Mouse (Mus musculus) erythroblast, embryonic 14.5 days (primary cell): Measurements from ENCODE around the gene Washc1. TPM values are rescaled to one million over a fixed set of nuclear protein-coding genes. Genes with fewer than 3 reads are reported as not detected.
"Not testable (repeated sequence)": the region's sequence is repeated elsewhere in the genome, so short reads cannot be mapped to it uniquely, and the experiment has no call there.

ENCODE experiments used
- H3K27me3 ChIP-seq: 2 replicates; pipeline ENCODE4 v1.6.1; 2012; ENCODE audit warnings: inconsistent platforms; ENCODE audit not compliant: control insufficient read depth
- H3K36me3 ChIP-seq: 2 replicates; pipeline ENCODE4 v1.6.1; 2012; ENCODE audit warnings: mild to moderate bottlenecking, inconsistent platforms; ENCODE audit not compliant: control insufficient read depth
- H3K4me1 ChIP-seq: 2 replicates; pipeline ENCODE4 v1.6.1; 2012; ENCODE audit warnings: inconsistent platforms; ENCODE audit not compliant: control insufficient read depth
- H3K4me3 ChIP-seq: replicated peaks from 2 replicates; pipeline ENCODE3; 2012; ENCODE audit warnings: moderate library complexity, mild to moderate bottlenecking, inconsistent platforms
- H3K9me3 ChIP-seq: 2 replicates; pipeline ENCODE4 v1.6.1; 2012; ENCODE audit warnings: low read length, inconsistent platforms, mixed read lengths; ENCODE audit not compliant: control insufficient read depth
- GATA1 ChIP-seq: IDR thresholded peaks from 2 replicates; pipeline ENCODE4 v1.6.1; 2012; ENCODE audit warnings: low read length, inconsistent platforms, mixed read lengths
- TAL1 ChIP-seq: IDR thresholded peaks from 3 replicates; pipeline ENCODE4 v1.6.1; 2012; ENCODE audit warnings: low read length, inconsistent platforms, mixed read lengths
- polyA plus RNA-seq: library from polyadenylated mRNA; stranded (reverse); fragments of >175 nt; gene quantifications from 2 replicates; pipeline ENCODE4 v1.2.3, GENCODE M21; 2012

Gene Washc1
- polyA plus RNA-seq, 1 experiment, result 2.2 TPM

DNA sequence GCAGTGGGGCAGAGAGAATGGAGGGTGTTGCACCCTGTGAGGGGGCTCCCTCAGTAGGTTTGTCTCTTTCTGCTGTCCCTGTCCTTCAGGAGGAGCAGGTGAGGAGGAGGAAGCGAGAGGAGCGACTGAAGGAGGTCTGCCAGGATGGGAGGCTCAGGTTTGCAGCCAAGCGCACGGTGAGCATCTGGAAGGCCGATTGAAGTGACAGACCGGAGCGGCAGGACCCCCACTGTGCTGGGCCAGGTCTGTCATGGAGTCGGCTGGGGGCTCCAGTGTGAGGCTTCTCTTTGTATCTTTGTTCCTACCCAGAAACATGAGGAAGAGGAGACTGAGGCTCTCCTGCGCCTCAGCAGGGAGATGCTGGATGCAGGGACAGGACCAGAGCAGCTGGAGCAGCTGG lies 19.0 kb downstream of the Washc1 start:
- Histone ChIP-seq H3K4me3 (no peak overlapping the region), H3K4me1 (peaks cover 3% of the 10 kb centered on the region), H3K9me3 (no peaks in the 10 kb centered on the region), H3K36me3 (peaks cover 84% of the 10 kb centered on the region), H3K27me3 (no peaks in the 10 kb centered on the region)
- TF ChIP-seq GATA1 (no peak), TAL1 (no peak)

- Histone ChIP-seq H3K4me1 (no peaks in the 10 kb centered on the region; the same call in 1 of the 2 replicates), H3K27me3 (no peaks in the 10 kb centered on the region), H3K36me3 (peaks cover 90% of the 10 kb centered on the region), H3K4me3 (no peak overlapping the region), H3K9me3 (no peaks in the 10 kb centered on the region)
- TF ChIP-seq GATA1 (no peak), TAL1 (no peak)
These were observed 19.9 kb downstream of the Washc1 start for GRCm38 (mm10) chr17:66131212-66131611.

DNA sequence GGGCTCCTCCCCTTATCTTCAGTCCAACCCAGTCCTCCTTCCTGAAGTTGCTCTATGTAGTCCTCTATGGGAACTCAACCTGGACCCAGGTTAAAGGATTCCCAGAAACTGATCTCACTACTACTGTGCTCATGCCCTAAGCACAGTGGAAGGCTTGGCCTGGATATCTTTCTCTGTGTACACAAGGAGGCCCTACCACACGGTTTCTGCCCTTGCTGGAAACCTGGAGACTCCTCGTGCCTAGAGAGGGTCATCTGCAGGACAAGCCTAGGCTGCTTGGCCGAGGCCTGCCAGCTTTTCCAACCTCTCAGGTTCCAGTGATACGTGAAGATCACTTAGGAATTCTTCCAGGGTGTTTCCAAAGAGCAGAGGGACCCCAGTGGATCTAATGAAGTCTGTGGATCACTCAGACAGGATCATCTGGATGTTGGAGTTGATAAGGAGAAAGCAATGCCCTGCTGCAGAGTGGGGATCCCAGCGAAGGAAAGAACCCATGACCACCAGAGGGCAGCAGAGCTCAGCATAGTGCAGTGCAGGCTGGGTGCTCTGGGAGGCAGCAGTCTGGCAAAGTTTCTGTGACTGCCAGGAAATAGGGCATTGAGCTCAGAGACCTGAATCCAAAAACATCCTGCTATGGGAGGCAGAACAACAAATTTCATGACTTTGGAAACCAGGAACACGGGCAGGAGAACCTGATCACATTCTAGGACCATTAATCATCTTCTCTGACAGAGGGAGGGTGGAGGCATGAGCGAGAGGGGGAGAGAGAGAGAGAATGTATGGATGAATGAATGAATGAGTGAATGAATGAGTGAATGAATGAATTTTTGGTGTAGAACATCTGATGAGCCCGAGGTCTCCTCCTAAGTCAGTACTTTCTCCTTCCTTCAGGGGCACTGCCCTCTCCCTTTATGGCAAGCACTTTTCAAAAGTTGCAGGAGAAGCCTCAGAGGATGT lies 41.6 kb downstream of the Washc1 start:
- not testable (repeated sequence) for H3K9me3 ChIP-seq, H3K4me1 ChIP-seq, H3K4me3 ChIP-seq, H3K27me3 ChIP-seq
- H3K36me3 ChIP-seq, result peaks cover 44% of the 10 kb centered on the region

- H3K36me3 ChIP-seq, result peaks cover 35% of the 10 kb centered on the region
- H3K27me3 ChIP-seq, H3K4me3 ChIP-seq, H3K9me3 ChIP-seq, H3K4me1 ChIP-seq: not testable (repeated sequence)
These were observed 42.5 kb downstream of the Washc1 start for GRCm38 (mm10) chr17:66153735-66154423.

DNA sequence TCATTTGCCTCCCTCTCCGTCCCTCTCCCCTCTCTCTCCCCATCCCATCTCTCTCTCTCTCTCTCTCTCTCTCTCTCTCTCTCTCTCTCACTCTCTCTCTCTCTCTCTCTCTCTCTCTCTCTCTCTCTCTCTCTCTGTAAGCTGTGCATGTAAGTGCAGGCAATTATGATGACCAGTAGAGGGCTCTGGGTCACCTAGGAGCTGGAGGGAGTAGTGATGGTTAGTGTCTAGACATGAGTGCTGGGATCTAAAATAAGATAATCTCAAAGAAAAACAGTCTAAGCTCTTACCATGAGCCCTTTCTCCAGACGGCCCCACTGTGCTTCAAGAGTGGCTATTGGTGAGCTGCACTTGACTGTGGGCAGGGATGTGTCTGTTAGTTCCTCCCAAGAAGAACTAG lies 43.5 kb downstream of the Washc1 start:
- no peaks in the 10 kb centered on the region for H3K9me3 ChIP-seq
- H3K36me3 ChIP-seq, result peaks cover 25% of the 10 kb centered on the region
- H3K27me3 ChIP-seq, result no peaks in the 10 kb centered on the region
- H3K4me1 ChIP-seq, result no peaks in the 10 kb centered on the region
- no peak overlapping the region for H3K4me3 ChIP-seq
- TF ChIP-seq TAL1 (no peak), GATA1 (no peak)

- TF ChIP-seq GATA1 (no peak), TAL1 (no peak)
- no peaks in the 10 kb centered on the region for H3K27me3 ChIP-seq
- H3K36me3 ChIP-seq, result no peaks in the 10 kb centered on the region
- H3K4me1 ChIP-seq, result no peaks in the 10 kb centered on the region
- peaks cover 19% of the 10 kb centered on the region for H3K9me3 ChIP-seq
- H3K4me3 ChIP-seq, result no peak overlapping the region
These were observed 46.9 kb downstream of the Washc1 start for GRCm38 (mm10) chr17:66158271-66158670.

GRCm38 (mm10) chr17:66167141-66167540 lies 55.8 kb downstream of the Washc1 start:
- H3K36me3 ChIP-seq, H3K27me3 ChIP-seq, H3K4me1 ChIP-seq, H3K4me3 ChIP-seq: not testable (repeated sequence)
- peaks cover 27% of the 10 kb centered on the region for H3K9me3 ChIP-seq

Other genes with a start within 250 kb of the Washc1 start
- 34.5 and 36.9 TPM in 2 replicates for gene Ralbp1, start 225.7 kb upstream of the Washc1 start, polyA plus RNA-seq
- gene Twsg1, start 160.3 kb upstream of the Washc1 start, polyA plus RNA-seq, result 0.20 and 0.31 TPM in 2 replicates
- gene Ankrd12, start 34.5 kb upstream of the Washc1 start, polyA plus RNA-seq, result 0.37 and 0.46 TPM in 2 replicates
- gene Ndufv2, start 10.0 kb upstream of the Washc1 start, polyA plus RNA-seq, result 8.3 and 11.1 TPM in 2 replicates
- gene Ddx11, start 12.0 kb downstream of the Washc1 start, polyA plus RNA-seq, result 0.25 and 0.51 TPM in 2 replicates